7 mouse cellular contexts compared by ENCODE assay signal in the genomic region with DNA sequence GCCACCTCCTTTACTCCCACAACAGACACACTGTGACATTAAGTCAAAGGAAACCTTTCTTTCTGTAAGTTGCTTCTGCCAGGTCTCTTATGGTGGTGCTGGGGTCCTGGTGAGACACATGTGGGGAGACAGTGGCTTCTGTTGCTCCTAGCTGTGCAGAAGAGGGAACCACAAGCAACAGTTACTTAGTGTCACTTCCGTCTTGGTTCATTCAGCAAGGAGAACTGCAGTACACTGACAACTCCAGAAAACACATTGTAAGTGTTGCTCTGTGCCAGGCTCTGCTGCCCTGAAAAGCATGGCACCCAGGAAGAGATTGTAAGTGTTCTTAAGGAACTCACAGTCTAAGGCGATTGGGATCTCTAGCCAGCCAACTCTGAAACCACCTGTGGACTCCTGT. TPM values are rescaled to one million over a fixed set of nuclear protein-coding genes. Genes with fewer than 3 reads are reported as not detected.
A peak's percentile ranks its signal among the peaks of the same experiment; 100 is the strongest.
DNase-seq lines count a peak whose midpoint lies in the region; ATAC-seq and TF ChIP-seq lines count a peak whose summit lies in the region.

Gene Fuca2, plus strand, starts transcription at position 210 of the 400 bp plus-strand sequence.

- no peak for TF ChIP-seq EP300 in CH12.LX (IDR thresholded peaks at IDR 0.05; ENCODE audit: low read length)
- TF ChIP-seq EP300 in liver, embryonic 14.5 days (IDR thresholded peaks at IDR 0.05; ENCODE audit: low read depth): no peak

- H3K9me3 ChIP-seq in CH12.LX (replicated peaks; ENCODE audit: low read length): no peaks in the 10 kb centered on the region
- no peaks in the 10 kb centered on the region for H3K9me3 ChIP-seq in forebrain, postnatal 0 days (ENCODE audit: low read length)
- no peaks in the 10 kb centered on the region for H3K9me3 ChIP-seq in hindbrain, embryonic 13.5 days
- H3K9me3 ChIP-seq in liver, embryonic 14.5 days (ENCODE audit: control insufficient read depth, low read length): no peaks in the 10 kb centered on the region
- H3K9me3 ChIP-seq in stomach, embryonic 14.5 days (ENCODE audit: control insufficient read depth, low read depth, low read length): no peaks in the 10 kb centered on the region

- TF ChIP-seq CTCF in CH12.LX (conservative IDR thresholded peaks at IDR 0.05 in 1 of 2, IDR thresholded peaks at IDR 0.05 in 1 of 2; ENCODE audit: low read depth in 2 of 2, low read length in 2 of 2): no peak
- no peak for TF ChIP-seq CTCF in forebrain, postnatal 0 days (IDR thresholded peaks at IDR 0.05; ENCODE audit: low read depth)
- no peak for TF ChIP-seq CTCF in liver, embryonic 14.5 days (IDR thresholded peaks at IDR 0.05; ENCODE audit: low read depth)

- H3K4me1 ChIP-seq in CH12.LX (ENCODE audit: control insufficient read depth in 1 of 2, insufficient read depth in 2 of 2): peaks cover 0 to 21% of the 10 kb centered on the region in 2 experiments; a peak in 2 of 4 replicates
- H3K4me1 ChIP-seq in forebrain, postnatal 0 days (ENCODE audit: insufficient read depth): 0 out of 2 replicates have a peak, but pooled peaks cover 4% of the 10 kb centered on the region
- H3K4me1 ChIP-seq in hindbrain, embryonic 13.5 days (replicated peaks): peaks cover 15% of the 10 kb centered on the region
- peaks cover 7 to 14% of the 10 kb centered on the region in 2 experiments for H3K4me1 ChIP-seq in liver, embryonic 14.5 days (replicated peaks; ENCODE audit: control insufficient read depth in 2 of 2, insufficient read depth in 2 of 2, low read length in 1 of 2)
- 0 out of 2 replicates have a peak, but pooled peaks cover 2% of the 10 kb centered on the region for H3K4me1 ChIP-seq in stomach, embryonic 14.5 days (ENCODE audit: control insufficient read depth, insufficient read depth, low read length)

- 86% methylated on average over 2 of the region's 2 CpGs for WGBS in forebrain, postnatal 0 days
- WGBS in hindbrain, embryonic 13.5 days: 92% methylated on average over 2 of the region's 2 CpGs
- 46% methylated on average over 2 of the region's 2 CpGs for WGBS in liver, embryonic 14.5 days (ENCODE audit: insufficient replicate concordance)
- WGBS in stomach, embryonic 14.5 days: 79% methylated on average over 2 of the region's 2 CpGs

- ATAC-seq in activated CD4-positive, CD25-positive, alpha-beta regulatory T cell, adult 4 months: no peak
- ATAC-seq in forebrain, postnatal 0 days: no peak
- ATAC-seq in hindbrain, embryonic 13.5 days (ENCODE audit: low FRiP score): no peak
- no peak for ATAC-seq in liver, embryonic 14.5 days (ENCODE audit: insufficient read depth)
- no peak for ATAC-seq in stomach, embryonic 14.5 days (ENCODE audit: insufficient number of reproducible peaks, insufficient read depth, low FRiP score, low read depth)

- in situ Hi-C loops in CH12.LX (cut with MboI; ENCODE audit: low pct_ligation_motif_present, low pct_unique_long_range_greater_than_20kb, low sequenced_read_pairs): no loop called here

- no peak for TF ChIP-seq POLR2A in CH12.LX (IDR thresholded peaks at IDR 0.05; ENCODE audit: low read depth, low read length)

- H3K4me3 ChIP-seq in CH12.LX (replicated peaks in 1 of 3; ENCODE audit: low read depth in 2 of 3, low read length in 2 of 3, poor library complexity in 1 of 3): no peak within 1 kb of the TSS
- no peak within 1 kb of the TSS for H3K4me3 ChIP-seq in forebrain, postnatal 0 days (ENCODE audit: low read depth, low read length)
- H3K4me3 ChIP-seq in hindbrain, embryonic 13.5 days: no peak within 1 kb of the TSS
- peak within 1 kb of the TSS in 1 of 2 experiments; percentile 63; a peak in 1 of 4 replicates for H3K4me3 ChIP-seq in liver, embryonic 14.5 days (ENCODE audit: insufficient read depth in 1 of 2, low read depth in 2 of 2, low read length in 2 of 2)
- no peak within 1 kb of the TSS for H3K4me3 ChIP-seq in stomach, embryonic 14.5 days (ENCODE audit: low read depth, low read length)

- H3K36me3 ChIP-seq in CH12.LX (replicated peaks in 1 of 2; ENCODE audit: control insufficient read depth in 1 of 2, insufficient read depth in 1 of 2, low read length in 1 of 2): peaks cover 0 to 14% of the 10 kb centered on the region in 2 experiments
- H3K36me3 ChIP-seq in forebrain, postnatal 0 days (ENCODE audit: insufficient read depth): no peaks in the 10 kb centered on the region; the same call in 1 of the 2 replicates
- no peaks in the 10 kb centered on the region for H3K36me3 ChIP-seq in hindbrain, embryonic 13.5 days
- peaks cover 3% of the 10 kb centered on the region; the same call in 1 of the 2 replicates for H3K36me3 ChIP-seq in liver, embryonic 14.5 days (replicated peaks; ENCODE audit: control insufficient read depth, insufficient read depth, low read depth)
- H3K36me3 ChIP-seq in stomach, embryonic 14.5 days (ENCODE audit: control insufficient read depth, insufficient read depth, low read length): no peaks in the 10 kb centered on the region

- dilution Hi-C loops in CH12.LX (cut with MboI; ENCODE audit: extremely low pct_ligation_motif_present, extremely low pct_unique_long_range_greater_than_20kb, low sequenced_read_pairs): no loop called here

- no peak for DNase-seq in CH12.LX (ENCODE audit: extremely low read depth)
- no peak for DNase-seq in forebrain, postnatal 0 days
- no peak for DNase-seq in liver, embryonic 14.5 days (ENCODE audit: low read depth in 3 of 3, low spot score in 3 of 3)
- DNase-seq in cerebellum, adult 9-10 months: no peak

- H3K4me2 ChIP-seq in CH12.LX (ENCODE audit: insufficient read depth, low read depth, poor library complexity, severe bottlenecking): peak within 1 kb of the TSS; percentile 87
- no peak within 1 kb of the TSS for H3K4me2 ChIP-seq in forebrain, postnatal 0 days (ENCODE audit: low read depth)
- no peak within 1 kb of the TSS; the same call in 1 of the 2 replicates for H3K4me2 ChIP-seq in hindbrain, embryonic 13.5 days
- H3K4me2 ChIP-seq in liver, embryonic 14.5 days (ENCODE audit: low read depth): peak within 1 kb of the TSS; percentile 79
- no peak within 1 kb of the TSS for H3K4me2 ChIP-seq in stomach, embryonic 14.5 days (replicated peaks; ENCODE audit: low read depth, low read length)

- peak within 1 kb of the TSS; percentile 50; the same call in 1 of the 2 replicates for H3K9ac ChIP-seq in CH12.LX (ENCODE audit: insufficient read depth, low read depth)
- H3K9ac ChIP-seq in forebrain, postnatal 0 days: no peak within 1 kb of the TSS
- no peak within 1 kb of the TSS for H3K9ac ChIP-seq in hindbrain, embryonic 13.5 days
- H3K9ac ChIP-seq in liver, embryonic 14.5 days (replicated peaks): no peak within 1 kb of the TSS; the same call in 1 of the 2 replicates
- H3K9ac ChIP-seq in stomach, embryonic 14.5 days (replicated peaks; ENCODE audit: low read depth, low read length): no peak within 1 kb of the TSS

- H3K79me2 ChIP-seq in CH12.LX (replicated peaks; ENCODE audit: control insufficient read depth, extremely low read depth, insufficient read depth, poor library complexity, severe bottlenecking): no peaks in the 10 kb centered on the region

- H3K27ac ChIP-seq in CH12.LX (ENCODE audit: insufficient read depth, low read depth): no peak within 1 kb of the TSS
- no peak within 1 kb of the TSS for H3K27ac ChIP-seq in forebrain, postnatal 0 days (ENCODE audit: low read depth, low read length)
- H3K27ac ChIP-seq in hindbrain, embryonic 13.5 days: no peak within 1 kb of the TSS
- H3K27ac ChIP-seq in liver, embryonic 14.5 days: no peak within 1 kb of the TSS
- no peak within 1 kb of the TSS for H3K27ac ChIP-seq in stomach, embryonic 14.5 days (ENCODE audit: low read length)

- no peaks in the 10 kb centered on the region for H3K27me3 ChIP-seq in CH12.LX (replicated peaks)
- H3K27me3 ChIP-seq in forebrain, postnatal 0 days (ENCODE audit: insufficient read depth, low read length): no peaks in the 10 kb centered on the region
- peaks cover 5% of the 10 kb centered on the region; the same call in 1 of the 2 replicates for H3K27me3 ChIP-seq in hindbrain, embryonic 13.5 days
- no peaks in the 10 kb centered on the region for H3K27me3 ChIP-seq in liver, embryonic 14.5 days (ENCODE audit: control insufficient read depth, insufficient read depth, low read length)
- H3K27me3 ChIP-seq in stomach, embryonic 14.5 days (ENCODE audit: control insufficient read depth, insufficient read depth, low read length): no peaks in the 10 kb centered on the region

- TF ChIP-seq RAD21 in CH12.LX (IDR thresholded peaks at IDR 0.05; ENCODE audit: low read depth, low read length): no peak

TF ChIP-seq in CH12.LX, 34 proteins besides CTCF, POLR2A, EP300 and RAD21:
- TF ChIP-seq MEF2A (IDR thresholded peaks at IDR 0.05; ENCODE audit: borderline replicate concordance, low read depth, low read length) (no peak), ETS1 (conservative IDR thresholded peaks at IDR 0.05; ENCODE audit: low read depth, low read length) (no peak), JUND (conservative IDR thresholded peaks at IDR 0.05; ENCODE audit: low read depth, low read length) (no peak), KAT2A (IDR thresholded peaks at IDR 0.05; ENCODE audit: insufficient replicate concordance, low read length) (no peak), CHD1 (IDR thresholded peaks at IDR 0.05; ENCODE audit: low read depth, low read length) (no peak), NRF1 (IDR thresholded peaks at IDR 0.05; ENCODE audit: low read depth, low read length) (no peak), ZMIZ1 (IDR thresholded peaks at IDR 0.05; ENCODE audit: low read depth, low read length) (no peak), GABPA (IDR thresholded peaks at IDR 0.05; ENCODE audit: insufficient replicate concordance, low read depth, low read length) (no peak), CHD2 (IDR thresholded peaks at IDR 0.05; ENCODE audit: low read length) (no peak), USF1 (IDR thresholded peaks at IDR 0.05; ENCODE audit: low read depth, low read length) (no peak), IRF4 (IDR thresholded peaks at IDR 0.05; ENCODE audit: low read depth, low read length) (no peak), MAFK (IDR thresholded peaks at IDR 0.05; ENCODE audit: insufficient replicate concordance, low read length) (no peak)

RNA-seq across cellular contexts. Expression of gene Fuca2, which starts in this region (rescaled TPM):
- total RNA-seq in CH12.LX (2012; rRNA removed): 23.3 and 28.2 TPM in 2 replicates
- total RNA-seq in CH12.LX (2014; rRNA removed): 36.4 and 37.5 TPM in 2 replicates
- 42.2 and 48.5 TPM in 2 replicates for polyA plus RNA-seq in CH12.LX (2012; ENCODE audit: insufficient read length, low read depth)
- 10 to 100 TPM; 52.6 to 57.9 TPM for polyA plus RNA-seq in activated CD4-positive, CD25-positive, alpha-beta regulatory T cell, adult 4 months (2017; shearing (Covaris generic))
- total RNA-seq in forebrain, postnatal 0 days (2014; rRNA removed): 11.3 and 12.5 TPM in 2 replicates
- 42.5 and 45.7 TPM in 2 replicates for polyA plus RNA-seq in forebrain, postnatal 0 days (2015; fragmentation: Nextera tagmentation; extraction: Ambion mirVana)
- polyA plus RNA-seq in hindbrain, embryonic 13.5 days (2015; fragmentation: Nextera tagmentation; extraction: Ambion mirVana): 33.3 and 35.5 TPM in 2 replicates
- 14.2 and 23.9 TPM in 2 replicates for polyA plus RNA-seq in liver, embryonic 14.5 days (2012; rRNA removed)
- 66.7 and 74.1 TPM in 2 replicates for polyA plus RNA-seq in liver, embryonic 14.5 days (2014; fragmentation: Nextera tagmentation; extraction: Ambion mirVana)
- polyA plus RNA-seq in stomach, embryonic 14.5 days (2014; fragmentation: Nextera tagmentation; extraction: Ambion mirVana): 59.0 and 63.8 TPM in 2 replicates

Comparison
In these comparisons a context has a peak if more than half of its experiments do, and no peak if none do; other contexts are left out.
1. H3K4me2 ChIP-seq: peak in CH12.LX (single experiment) and liver, embryonic 14.5 days (single experiment); none in forebrain, postnatal 0 days (single experiment), hindbrain, embryonic 13.5 days (single experiment) and stomach, embryonic 14.5 days (single experiment).